Mouse (Mus musculus): Measurements from ENCODE around the gene Rab27a. TPM values are rescaled to one million over a fixed set of nuclear protein-coding genes. Genes with fewer than 3 reads are reported as not detected.

Gene Rab27a
- total RNA-seq, 1 experiment, result 4.6 TPM

DNA sequence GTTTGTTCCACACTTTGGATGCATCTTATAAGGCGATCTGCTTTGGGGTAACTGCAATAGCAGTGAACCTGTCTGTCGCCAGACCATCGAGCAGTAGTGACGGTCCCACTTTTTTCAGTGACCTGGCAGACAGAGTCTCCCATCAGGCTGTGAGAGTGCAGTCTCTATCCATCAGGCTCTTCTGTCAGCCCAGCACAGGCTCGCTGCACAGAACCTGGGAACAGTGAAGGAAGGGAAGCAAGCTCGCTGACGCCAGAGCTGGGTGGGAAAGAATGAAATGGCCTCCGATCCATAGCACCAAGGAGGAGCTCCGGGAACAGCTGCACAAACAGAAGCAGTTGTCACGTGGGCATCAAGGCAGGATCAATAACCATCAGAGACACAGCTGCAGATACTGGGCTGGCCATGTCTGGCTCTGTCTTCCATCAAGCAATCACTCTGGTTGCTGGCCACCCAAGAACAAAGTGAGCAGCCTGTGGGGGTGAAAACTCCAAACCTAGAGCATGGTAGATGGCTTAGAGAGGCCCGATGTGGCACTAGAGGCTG lies 92.8 kb downstream of the Rab27a start:
- H3K36me3 ChIP-seq (ENCODE audit: control insufficient read depth, insufficient read depth, low read length, poor library complexity, severe bottlenecking), result no peaks in the 10 kb centered on the region
- in situ Hi-C loops (cut with MboI; ENCODE audit: low sequenced_read_pairs in 2 of 2, unreplicated experiment in 2 of 2), result no loop called here
- TF ChIP-seq HCFC1 (IDR thresholded peaks at IDR 0.05; ENCODE audit: borderline replicate concordance, insufficient read depth, low read length) (no peak), CHD2 (IDR thresholded peaks at IDR 0.05; ENCODE audit: low read depth, low read length) (no peak), ZC3H11A (IDR thresholded peaks at IDR 0.05; ENCODE audit: borderline replicate concordance, low read depth, low read length) (no peak)
- no peak overlapping the region for H3K4me3 ChIP-seq (ENCODE audit: insufficient read depth in 1 of 2, low read depth in 1 of 2, low read length in 2 of 2, poor library complexity in 1 of 2, severe bottlenecking in 1 of 2)
- H3K9ac ChIP-seq (ENCODE audit: insufficient read depth, low read depth, low read length, poor library complexity, severe bottlenecking), result no peak overlapping the region
- no peaks in the 10 kb centered on the region for H3K9me3 ChIP-seq (ENCODE audit: control insufficient read depth, insufficient read depth, low read depth, low read length)
- no peak overlapping the region for H3K27ac ChIP-seq (ENCODE audit: insufficient read depth, low read depth, low read length, poor library complexity, severe bottlenecking)
- H3K4me1 ChIP-seq (ENCODE audit: control insufficient read depth in 2 of 2, insufficient read depth in 2 of 2, low read length in 2 of 2, poor library complexity in 1 of 2), result no peaks in the 10 kb centered on the region
- DNase-seq (ENCODE audit: low read depth, low spot score), result no peak

Other genes with a start within 250 kb of the Rab27a start
- 28.8 and 31.1 TPM in 2 replicates for gene Prtg, start 238.0 kb upstream of the Rab27a start, total RNA-seq (2012; rRNA removed)
- gene Pygo1, start 119.2 kb upstream of the Rab27a start, total RNA-seq (2012; rRNA removed), result 0.42 and 0.58 TPM in 2 replicates
- gene Dyx1c1, start 86.1 kb upstream of the Rab27a start, total RNA-seq (2012; rRNA removed), result 1.2 and 1.4 TPM in 2 replicates
- gene Gm44503, start 86.0 kb upstream of the Rab27a start, total RNA-seq (2012; rRNA removed), result 0.04 TPM in 1 of 2 replicates, not detected in the other
- 5.1 and 7.1 TPM in 2 replicates for gene Ccpg1os, start 59.5 kb upstream of the Rab27a start, total RNA-seq (2012; rRNA removed)
- 31.3 and 45.2 TPM in 2 replicates for gene Ccpg1, start 59.4 kb upstream of the Rab27a start, total RNA-seq (2012; rRNA removed)
- gene Pigb, start 4.5 kb upstream of the Rab27a start, total RNA-seq (2012; rRNA removed), result 14.9 and 18.0 TPM in 2 replicates
- gene Khdc3, start 57.0 kb downstream of the Rab27a start, total RNA-seq (2012; rRNA removed), result 19.9 and 48.1 TPM in 2 replicates
- gene Gm20509, start 57.6 kb downstream of the Rab27a start, total RNA-seq (2012; rRNA removed), result not detected in 2 replicates
- gene Rsl24d1, start 68.6 kb downstream of the Rab27a start, total RNA-seq (2012; rRNA removed), result 115 and 147 TPM in 2 replicates

All from ES-E14 (cell line).